Comparison of ENCODE assay signal across 8 mouse cellular contexts in the genomic region with DNA sequence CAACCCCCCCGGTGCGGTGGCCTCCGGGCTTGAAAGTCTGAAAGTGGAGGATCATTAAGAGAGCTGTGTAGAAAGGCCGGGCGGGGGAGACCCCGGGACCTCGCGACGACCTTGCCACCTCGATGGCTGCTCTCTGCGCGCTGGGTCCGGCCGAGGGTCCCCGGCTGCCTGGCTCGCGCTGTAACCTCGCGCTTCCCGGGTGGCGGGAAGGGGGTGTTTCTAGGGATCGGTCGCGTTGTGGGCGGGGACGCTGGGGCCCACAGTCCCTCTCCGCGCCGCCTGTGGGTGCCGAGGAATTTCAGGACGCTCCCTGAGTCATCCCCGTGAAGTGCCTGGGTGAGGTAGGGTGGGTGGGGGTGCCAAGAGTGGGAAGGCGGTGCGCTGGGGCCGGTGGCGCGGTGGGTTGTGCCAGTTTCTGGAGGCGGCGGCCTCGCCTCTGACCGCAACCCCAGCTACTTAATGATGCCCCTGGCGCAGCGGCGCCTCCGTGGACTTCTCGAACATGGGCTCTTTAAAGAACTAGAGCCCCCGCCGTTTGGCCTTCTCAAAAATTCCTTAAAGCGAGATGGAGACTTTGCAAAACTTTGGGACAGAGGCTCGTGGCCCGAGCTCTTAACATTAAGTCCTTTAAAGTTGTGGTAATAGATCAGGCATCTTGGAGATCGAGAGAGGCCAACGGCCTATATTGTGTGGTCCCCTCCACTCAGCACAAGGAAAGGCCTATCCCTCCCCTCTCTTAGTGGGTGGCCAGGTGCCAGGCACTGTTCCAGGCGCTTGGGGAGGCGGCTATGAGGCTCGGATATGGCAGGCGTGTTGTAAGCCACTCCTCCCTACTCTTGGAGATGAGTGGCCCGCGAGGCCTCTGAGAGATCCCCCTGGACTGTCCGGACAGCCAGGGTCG. TPM values are rescaled to one million over a fixed set of nuclear protein-coding genes. Genes with fewer than 3 reads are reported as not detected.
DNase-seq lines count a peak whose midpoint lies in the region; TF ChIP-seq lines count a peak whose summit lies in the region.

No protein-coding gene starts in this region.

- H3K36me3 ChIP-seq in liver, adult 2 months (ENCODE audit: control insufficient read depth, insufficient read depth, low read length): no peaks in the 10 kb centered on the region
- no peaks in the 10 kb centered on the region for H3K36me3 ChIP-seq in myocyte (ENCODE audit: control insufficient read depth, insufficient read depth)

- peak overlapping the region; percentile 13 for H3ac ChIP-seq in myocyte (ENCODE audit: control insufficient read depth, insufficient read length)

- TF ChIP-seq POLR2A in liver, adult 2 months (IDR thresholded peaks at IDR 0.05; ENCODE audit: extremely low read depth, insufficient read depth, low read length): no peak
- no peak for TF ChIP-seq POLR2A in myocyte (IDR thresholded peaks at IDR 0.05; ENCODE audit: insufficient read length, low read depth)

- H3K4me2 ChIP-seq in myocyte (ENCODE audit: low read depth): peak overlapping the region; percentile 86

- peak overlapping the region; percentile 80 for H3K27ac ChIP-seq in liver, adult 2 months (replicated peaks; ENCODE audit: insufficient read depth, low read depth, low read length)

- peak overlapping the region; percentile 70 for H3K4me3 ChIP-seq in liver, adult 2 months (ENCODE audit: insufficient read depth, low read depth, low read length)
- H3K4me3 ChIP-seq in myocyte: peak overlapping the region; percentile 20

- peak overlapping the region; percentile 89 for H3K9ac ChIP-seq in liver, adult 2 months (ENCODE audit: low read depth, low read length)

- under 1% methylated on average over 61 of the region's 61 CpGs for WGBS in liver, adult 2 months

- no peak for TF ChIP-seq CTCF in liver, adult 2 months (IDR thresholded peaks at IDR 0.05; ENCODE audit: low read depth, low read length)

- H3K79me2 ChIP-seq in liver, adult 2 months (ENCODE audit: control insufficient read depth, insufficient read depth, low read length): peaks cover 17% of the 10 kb centered on the region; the same call in 1 of the 2 replicates
- H3K79me2 ChIP-seq in myocyte (ENCODE audit: control insufficient read depth, insufficient read depth): peaks cover 1% of the 10 kb centered on the region

- peaks cover 18% of the 10 kb centered on the region for H3K4me1 ChIP-seq in liver, adult 2 months (ENCODE audit: control insufficient read depth, insufficient read depth, low read length)

- DNase-seq in layer of hippocampus, adult 18-20 months (ENCODE audit: low spot score in 2 of 2): peak; percentile 55 to 73
- DNase-seq in layer of hippocampus, postnatal 10 days (ENCODE audit: low spot score in 2 of 2): no peak
- peak; percentile 59 for DNase-seq in MEL-GATA-1-ER (ENCODE audit: extremely low read depth, low read depth)
- DNase-seq in cerebellum, postnatal 14 days: peak; percentile 69 to 72
- peak; percentile 60 for DNase-seq in heart, postnatal 4 days
- no peak for DNase-seq in liver, adult 2 months (ENCODE audit: extremely low read depth, low read depth, low spot score)
- DNase-seq in gastrocnemius, postnatal 10 days: no peak

- H3K27me3 ChIP-seq in liver, adult 2 months (ENCODE audit: control insufficient read depth, insufficient read depth, low read length): no peaks in the 10 kb centered on the region
- H3K27me3 ChIP-seq in myocyte (ENCODE audit: control insufficient read depth, insufficient read depth, insufficient read length): no peaks in the 10 kb centered on the region

TF ChIP-seq in myocyte, 11 proteins besides CTCF, POLR2A, EP300 and RAD21:
- TF ChIP-seq TCF3 (IDR thresholded peaks at IDR 0.05; ENCODE audit: insufficient read length, low read depth) (no peak), MYOG (IDR thresholded peaks at IDR 0.05; ENCODE audit: control insufficient read depth in 1 of 3, insufficient read depth in 1 of 3, insufficient read length in 2 of 3, low read depth in 2 of 3) (peak in 1 of 3 experiments; percentile 52)
TF ChIP-seq in myocyte: peak in this region for 1.

RNA-seq across cellular contexts. Expression of gene Gins2, which starts 52.5 kb away (rescaled TPM):
- 1 to 10 TPM; 3.5 to 4.2 TPM for total RNA-seq in layer of hippocampus, adult 18-20 months (2021)
- 1 to 10 TPM; 2.5 to 4.2 TPM for total RNA-seq in layer of hippocampus, postnatal 10 days (2021)
- total RNA-seq in heart, postnatal 4 days (2021): 10 to 100 TPM; 42.0 to 43.2 TPM
- total RNA-seq in liver, adult 2 months (2014; rRNA removed): 0.37 and 2.3 TPM in 2 replicates
- polyA plus RNA-seq in liver, adult 2 months (2012; rRNA removed): 1.9 TPM in 2 replicates
- polyA plus RNA-seq in myocyte (2012; fragmentation: generic; extraction: Trizol): 11.2 TPM
- total RNA-seq in gastrocnemius, postnatal 10 days (2021): 1 to 10 TPM; 8.6 to 9.1 TPM

Comparison
In these comparisons a context has a peak if more than half of its experiments do, and no peak if none do; other contexts are left out.
1. DNase-seq: peak in layer of hippocampus, adult 18-20 months (2 of 2), MEL-GATA-1-ER (single experiment), cerebellum, postnatal 14 days (2 of 2) and heart, postnatal 4 days (single experiment); none in layer of hippocampus, postnatal 10 days (0 of 2), liver, adult 2 months (single experiment) and gastrocnemius, postnatal 10 days (single experiment).
2. RNA of gene Gins2, which starts 52.5 kb away (total RNA-seq): 42.0 to 43.2 TPM in heart, postnatal 4 days; 8.6 to 9.1 TPM in gastrocnemius, postnatal 10 days, 2.5 to 4.2 TPM in layer of hippocampus, postnatal 10 days, 3.5 to 4.2 TPM in layer of hippocampus, adult 18-20 months and 0.37 to 2.3 TPM in liver, adult 2 months; every median in the first group is over 4 times any median in the second.